Comparison of ENCODE assay signal across 20 mouse cellular contexts in genomic region chr5:124934558-124934957, GRCm38 (mm10).
A peak's percentile ranks its signal among the peaks of the same experiment; 100 is the strongest.
DNase-seq lines count a peak whose midpoint lies in the region; ATAC-seq and TF ChIP-seq lines count a peak whose summit lies in the region.
"Had no signal": no experiment of that assay in that cellular context is flagged by ENCODE, and none has a peak within 500 bp of the region (broad histone marks: within the 10 kb centered on the region; RNA-seq: fewer than 3 reads in every experiment).

No protein-coding gene starts in this region.

- DNase-seq in gastrocnemius, postnatal 14 days, result peak; percentile 31
- DNase-seq in gastrocnemius, postnatal 4 days (ENCODE audit: low spot score in 2 of 2), result no peak
- peak; percentile 58 for DNase-seq in lung, embryonic 14.5 days
- no peak for DNase-seq in lung, adult 2 months
- DNase-seq in layer of hippocampus, adult 9-11 months, result peak; percentile 49
- DNase-seq in right cerebral cortex, postnatal 25 days, result peak; percentile 30
- no peak for DNase-seq in kidney, adult 2 months
- no peak for DNase-seq in cerebellum, postnatal 36 days
- DNase-seq: B cell, adult 2 months; cerebellum, adult 2 months; embryo, embryonic 11 days; forebrain, postnatal 0 days; kidney, postnatal 25 days; lung, postnatal 14 days; thymus, adult 18-20 months had no signal

- no peak overlapping the region for H3K9ac ChIP-seq in lung, embryonic 14.5 days
- H3K9ac ChIP-seq: forebrain, postnatal 0 days; heart, embryonic 15.5 days; hindbrain, embryonic 12.5 days; liver, embryonic 14.5 days had no signal

- WGBS in lung, embryonic 14.5 days, result 48% methylated on average over 7 of the region's 7 CpGs
- 64% methylated on average over 7 of the region's 7 CpGs for WGBS in lung, adult 2 months
- WGBS in kidney, adult 2 months, result 61% methylated on average over 7 of the region's 7 CpGs

- H3K9me3 ChIP-seq in lung, embryonic 14.5 days (ENCODE audit: low read depth, low read length), result no peaks in the 10 kb centered on the region
- H3K9me3 ChIP-seq: heart, embryonic 15.5 days had no signal

- no peaks in the 10 kb centered on the region for H3K36me3 ChIP-seq in lung, embryonic 14.5 days (ENCODE audit: insufficient read depth)
- H3K36me3 ChIP-seq in kidney, adult 2 months (ENCODE audit: control insufficient read depth, insufficient read depth, low read length), result no peaks in the 10 kb centered on the region
- H3K36me3 ChIP-seq: heart, embryonic 15.5 days; hindbrain, embryonic 12.5 days had no signal

- TF ChIP-seq POLR2A in lung, adult 2 months (IDR thresholded peaks at IDR 0.05; ENCODE audit: borderline replicate concordance, extremely low read depth, low read depth, low read length), result no peak
- TF ChIP-seq POLR2A in kidney, adult 2 months (IDR thresholded peaks at IDR 0.05; ENCODE audit: low read depth, low read length), result no peak

- no peaks in the 10 kb centered on the region for H3K4me1 ChIP-seq in lung, embryonic 14.5 days (ENCODE audit: insufficient read depth)
- H3K4me1 ChIP-seq in lung, adult 2 months (ENCODE audit: control insufficient read depth, insufficient read depth, low read length), result no peaks in the 10 kb centered on the region
- H3K4me1 ChIP-seq in kidney, adult 2 months (ENCODE audit: control insufficient read depth, insufficient read depth, low read length), result no peaks in the 10 kb centered on the region
- H3K4me1 ChIP-seq: heart, embryonic 15.5 days had no signal

- no peak overlapping the region for H3K4me2 ChIP-seq in lung, embryonic 14.5 days
- H3K4me2 ChIP-seq: heart, embryonic 15.5 days; hindbrain, embryonic 12.5 days had no signal

- H3K27ac ChIP-seq in lung, embryonic 14.5 days (ENCODE audit: low read depth), result no peak overlapping the region
- H3K27ac ChIP-seq in kidney, adult 2 months (ENCODE audit: insufficient read depth, low read depth, low read length), result no peak overlapping the region
- H3K27ac ChIP-seq: heart, embryonic 15.5 days; hindbrain, embryonic 12.5 days; liver, embryonic 14.5 days had no signal

- H3K4me3 ChIP-seq in lung, embryonic 14.5 days (ENCODE audit: low read depth, low read length), result no peak overlapping the region
- no peak overlapping the region for H3K4me3 ChIP-seq in lung, adult 2 months (replicated peaks; ENCODE audit: extremely low read depth, low read depth, low read length)
- no peak overlapping the region for H3K4me3 ChIP-seq in kidney, adult 2 months (ENCODE audit: insufficient read depth, low read depth, low read length)
- H3K4me3 ChIP-seq: heart, embryonic 15.5 days; hindbrain, embryonic 12.5 days had no signal

- no peak for ATAC-seq in lung, embryonic 14.5 days (ENCODE audit: insufficient read depth)
- ATAC-seq: forebrain, postnatal 0 days; intestine, embryonic 16.5 days; Patski had no signal

- H3K27me3 ChIP-seq in lung, embryonic 14.5 days (ENCODE audit: insufficient read depth, low read length), result no peaks in the 10 kb centered on the region
- H3K27me3 ChIP-seq in kidney, adult 2 months (replicated peaks; ENCODE audit: control insufficient read depth, insufficient read depth, low read length), result no peaks in the 10 kb centered on the region
- H3K27me3 ChIP-seq: heart, embryonic 15.5 days; Patski had no signal

- no peak for TF ChIP-seq CTCF in lung, embryonic 14.5 days (IDR thresholded peaks at IDR 0.05; ENCODE audit: low read depth)
- TF ChIP-seq CTCF in lung, adult 2 months (IDR thresholded peaks at IDR 0.05; ENCODE audit: insufficient read depth, low read length), result no peak
- TF ChIP-seq CTCF in kidney, adult 2 months (conservative IDR thresholded peaks at IDR 0.05; ENCODE audit: insufficient read depth, insufficient read length, low read depth, low read length), result no peak

- intact Hi-C loops in gastrocnemius, postnatal 14 days (cut with DNase I; ENCODE audit: low total_unique reads), result no loop called here

Comparison
In these comparisons a context has a peak if more than half of its experiments do, and no peak if none do; other contexts are left out.
1. DNase-seq: peak in gastrocnemius, postnatal 14 days (single experiment), lung, embryonic 14.5 days (single experiment), layer of hippocampus, adult 9-11 months (single experiment) and right cerebral cortex, postnatal 25 days (single experiment); none in gastrocnemius, postnatal 4 days (0 of 2), lung, adult 2 months (single experiment), kidney, adult 2 months (single experiment) and cerebellum, postnatal 36 days (0 of 2).